Mouse (Mus musculus): Measurements from ENCODE around the gene Rnf222. TPM values are rescaled to one million over a fixed set of nuclear protein-coding genes. Genes with fewer than 3 reads are reported as not detected.

Gene Rnf222
- polyA plus RNA-seq, 1 experiment from 2014 or later = 0.11 TPM

DNA sequence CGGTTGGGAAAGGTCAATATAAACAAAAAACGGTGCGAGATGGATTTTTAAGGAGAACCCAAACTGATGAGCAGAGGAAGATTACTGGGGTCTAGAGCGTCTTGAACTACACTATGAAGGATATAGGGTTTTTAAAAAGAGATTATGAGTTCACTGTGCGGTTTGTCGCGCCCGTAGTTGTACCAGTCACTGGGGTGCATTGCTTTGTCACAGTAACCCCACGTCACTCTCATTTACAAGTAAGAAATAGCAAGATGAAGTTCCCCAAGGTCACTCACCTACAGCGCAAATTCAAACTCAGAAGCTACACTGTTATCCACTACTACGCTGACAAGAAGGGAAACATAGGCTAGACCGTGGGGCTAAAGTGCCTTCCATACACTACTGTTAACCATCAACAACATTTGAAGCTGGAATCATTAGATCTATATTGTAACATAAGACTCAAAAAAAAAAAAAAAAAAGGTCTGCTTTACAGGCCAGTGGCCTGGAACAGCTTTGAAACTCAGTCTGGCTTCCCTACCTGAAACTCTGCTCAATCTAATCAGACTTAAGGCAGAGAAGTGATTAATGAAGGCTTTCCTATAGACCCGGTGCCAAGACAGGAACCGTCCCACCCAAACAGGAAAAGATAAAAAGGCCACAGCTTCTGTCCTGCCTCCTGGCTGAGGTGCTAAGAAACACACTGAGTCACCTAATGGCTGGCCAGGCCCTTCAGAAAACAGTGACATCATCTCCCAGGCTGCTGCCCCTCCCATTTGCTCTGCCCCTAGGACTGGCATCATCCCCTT lies 34.5 kb upstream of the Rnf222 start:
- Histone ChIP-seq H3K27ac (ENCODE audit: low read depth) (peak overlapping the region; percentile 99), H3K36me3 (ENCODE audit: insufficient read depth) (no peaks in the 10 kb centered on the region), H3K4me1 (ENCODE audit: insufficient read depth) (peaks cover 9% of the 10 kb centered on the region), H3K4me3 (ENCODE audit: low read depth, low read length) (peak overlapping the region; percentile 98), H3K9ac (peak overlapping the region; percentile 96), H3K4me2 (peak overlapping the region; percentile 84), H3K9me3 (ENCODE audit: low read depth, low read length) (no peaks in the 10 kb centered on the region), H3K27me3 (ENCODE audit: insufficient read depth, low read length) (no peaks in the 10 kb centered on the region)
- peak; percentile 66 for DNase-seq
- 25% methylated on average over 14 of the region's 14 CpGs for WGBS
- no peak for ATAC-seq (ENCODE audit: insufficient read depth)
- no peak for TF ChIP-seq CTCF (IDR thresholded peaks at IDR 0.05; ENCODE audit: low read depth)

DNA sequence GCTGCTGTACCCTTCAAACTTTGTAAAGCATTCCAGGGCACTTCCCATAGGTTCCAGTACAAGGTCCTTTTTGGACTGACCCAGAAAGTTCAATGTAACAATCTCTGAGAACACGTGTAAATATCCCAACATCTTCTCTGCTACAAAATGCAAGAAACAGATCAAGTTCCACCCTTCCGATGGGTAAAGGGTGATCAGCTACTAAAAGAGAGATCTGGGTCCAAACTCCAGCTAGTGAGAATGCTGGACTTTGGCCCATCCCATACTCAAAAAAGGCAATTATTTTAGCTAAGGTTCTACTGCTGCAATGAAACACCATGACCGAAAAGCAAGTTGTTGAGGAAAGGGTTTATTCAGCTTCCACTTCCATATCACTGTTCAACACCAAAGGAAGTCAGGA lies 33.7 kb upstream of the Rnf222 start:
- no peak overlapping the region for H3K27ac ChIP-seq (ENCODE audit: low read depth)
- no peak for TF ChIP-seq CTCF (IDR thresholded peaks at IDR 0.05; ENCODE audit: low read depth)
- ATAC-seq (ENCODE audit: insufficient read depth) = no peak

DNA sequence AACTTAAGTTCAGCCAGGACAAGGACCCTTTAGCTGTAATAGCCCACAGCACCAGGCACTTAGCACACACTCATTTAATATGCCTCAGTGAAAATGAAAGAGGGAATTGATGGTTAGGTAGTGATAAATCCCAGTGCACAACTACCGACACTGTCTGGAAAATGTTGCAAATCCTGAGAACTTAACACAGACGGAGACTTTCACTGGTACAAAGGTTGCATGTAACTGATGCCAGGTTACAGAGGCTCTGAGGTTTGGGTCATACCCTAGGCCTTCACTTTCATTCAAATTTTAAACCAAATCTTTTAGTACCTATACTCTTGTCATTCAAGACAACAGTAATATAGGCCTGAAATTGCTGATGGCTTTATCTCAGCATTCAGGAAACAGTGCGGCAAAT lies 31.0 kb upstream of the Rnf222 start:
- TF ChIP-seq CTCF (IDR thresholded peaks at IDR 0.05; ENCODE audit: low read depth) = no peak
- WGBS = 87% methylated on average over 3 of the region's 3 CpGs
- H3K4me1 ChIP-seq (ENCODE audit: insufficient read depth) = peaks cover 4% of the 10 kb centered on the region; the same call in 1 of the 2 replicates

More for the DNA sequence above, 33.7 kb upstream of the Rnf222 start:
- no peak overlapping the region for H3K9ac ChIP-seq
- H3K4me2 ChIP-seq = no peak overlapping the region
- peaks cover 9% of the 10 kb centered on the region for H3K4me1 ChIP-seq (ENCODE audit: insufficient read depth)
- 82% methylated on average over 3 of the region's 3 CpGs for WGBS
- no peaks in the 10 kb centered on the region for H3K9me3 ChIP-seq (ENCODE audit: low read depth, low read length)
- no peaks in the 10 kb centered on the region for H3K36me3 ChIP-seq (ENCODE audit: insufficient read depth)
- H3K27me3 ChIP-seq (ENCODE audit: insufficient read depth, low read length) = no peaks in the 10 kb centered on the region
- DNase-seq = no peak
- no peak overlapping the region for H3K4me3 ChIP-seq (ENCODE audit: low read depth, low read length)

DNA sequence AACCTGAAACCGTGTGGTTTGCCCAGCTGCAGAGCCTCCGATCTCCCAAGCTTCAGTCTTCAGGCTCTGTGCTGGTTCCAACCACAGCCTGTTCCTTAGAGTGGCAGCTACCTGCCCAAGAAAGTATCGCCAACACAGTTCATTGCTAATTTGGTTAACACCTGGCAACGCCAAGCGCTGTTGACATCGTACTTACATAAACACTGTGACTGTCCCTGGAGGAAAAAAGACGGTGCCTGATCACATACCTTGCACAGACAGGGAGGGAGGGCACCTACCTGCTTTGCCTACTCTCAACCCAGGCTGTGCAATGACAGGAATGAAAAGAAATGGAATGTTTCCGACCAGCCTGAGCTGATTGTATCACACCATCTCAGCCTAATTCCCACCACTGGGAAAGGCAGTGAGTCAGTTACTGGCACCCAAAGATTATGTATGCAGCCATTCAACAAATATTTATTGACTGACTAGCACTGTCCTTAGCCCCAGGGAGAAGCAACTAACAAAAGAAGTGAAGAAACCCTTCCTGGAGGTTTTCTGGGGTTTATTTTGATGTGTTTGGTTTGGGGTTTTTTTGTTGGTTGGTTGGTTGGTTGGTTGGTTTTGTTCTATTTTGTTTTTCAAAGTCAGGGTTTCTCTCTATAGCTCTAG lies 28.3 kb upstream of the Rnf222 start:
- TF ChIP-seq CTCF (IDR thresholded peaks at IDR 0.05; ENCODE audit: low read depth) = no peak
- no peak for DNase-seq

More for the DNA sequence above, 31.0 kb upstream of the Rnf222 start:
- Histone ChIP-seq H3K9ac (no peak overlapping the region), H3K27ac (ENCODE audit: low read depth) (no peak overlapping the region), H3K4me3 (ENCODE audit: low read depth, low read length) (no peak overlapping the region), H3K4me2 (no peak overlapping the region), H3K36me3 (ENCODE audit: insufficient read depth) (no peaks in the 10 kb centered on the region), H3K27me3 (ENCODE audit: insufficient read depth, low read length) (no peaks in the 10 kb centered on the region), H3K9me3 (ENCODE audit: low read depth, low read length) (no peaks in the 10 kb centered on the region)
- ATAC-seq (ENCODE audit: insufficient read depth) (no peak), DNase-seq (no peak)

DNA sequence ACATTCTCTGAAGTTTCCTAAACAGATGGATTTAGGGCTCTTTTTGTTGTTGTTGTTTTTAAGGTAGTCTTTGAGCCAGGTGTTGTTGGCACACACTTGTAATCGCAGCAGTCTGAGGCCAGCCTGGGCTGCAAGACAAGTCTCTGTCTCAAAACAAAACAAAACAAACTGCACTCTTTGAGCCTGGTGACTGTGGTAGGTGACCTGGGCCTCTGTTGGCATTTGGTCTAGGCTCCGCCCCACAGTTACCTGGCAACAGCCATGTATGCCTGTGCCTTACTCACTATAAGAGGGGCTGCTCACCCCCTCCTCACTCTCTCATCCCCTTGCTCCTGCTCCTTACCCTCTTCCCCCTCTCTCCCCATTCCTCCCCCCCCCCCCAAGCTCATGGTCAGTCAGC lies 26.1 kb upstream of the Rnf222 start:
- no peak for ATAC-seq (ENCODE audit: insufficient read depth)
- H3K27ac ChIP-seq (ENCODE audit: low read depth) = no peak overlapping the region
- WGBS = 75% methylated on average over 2 of the region's 2 CpGs
- no peaks in the 10 kb centered on the region for H3K9me3 ChIP-seq (ENCODE audit: low read depth, low read length)
- H3K4me1 ChIP-seq (ENCODE audit: insufficient read depth) = 0 out of 2 replicates have a peak, but pooled peaks cover 3% of the 10 kb centered on the region
- H3K36me3 ChIP-seq (ENCODE audit: insufficient read depth) = no peaks in the 10 kb centered on the region
- no peaks in the 10 kb centered on the region for H3K27me3 ChIP-seq (ENCODE audit: insufficient read depth, low read length)
- H3K4me3 ChIP-seq (ENCODE audit: low read depth, low read length) = no peak overlapping the region
- H3K4me2 ChIP-seq = no peak overlapping the region
- DNase-seq = no peak
- no peak for TF ChIP-seq CTCF (IDR thresholded peaks at IDR 0.05; ENCODE audit: low read depth)
- no peak overlapping the region for H3K9ac ChIP-seq

More for the DNA sequence above, 28.3 kb upstream of the Rnf222 start:
- WGBS = 68% methylated on average over 8 of the region's 8 CpGs
- Histone ChIP-seq H3K36me3 (ENCODE audit: insufficient read depth) (no peaks in the 10 kb centered on the region), H3K9ac (no peak overlapping the region), H3K4me2 (no peak overlapping the region), H3K27me3 (ENCODE audit: insufficient read depth, low read length) (no peaks in the 10 kb centered on the region), H3K9me3 (ENCODE audit: low read depth, low read length) (no peaks in the 10 kb centered on the region), H3K27ac (ENCODE audit: low read depth) (no peak overlapping the region), H3K4me1 (ENCODE audit: insufficient read depth) (0 out of 2 replicates have a peak, but pooled peaks cover 3% of the 10 kb centered on the region), H3K4me3 (ENCODE audit: low read depth, low read length) (no peak overlapping the region)
- ATAC-seq (ENCODE audit: insufficient read depth) = no peak

DNA sequence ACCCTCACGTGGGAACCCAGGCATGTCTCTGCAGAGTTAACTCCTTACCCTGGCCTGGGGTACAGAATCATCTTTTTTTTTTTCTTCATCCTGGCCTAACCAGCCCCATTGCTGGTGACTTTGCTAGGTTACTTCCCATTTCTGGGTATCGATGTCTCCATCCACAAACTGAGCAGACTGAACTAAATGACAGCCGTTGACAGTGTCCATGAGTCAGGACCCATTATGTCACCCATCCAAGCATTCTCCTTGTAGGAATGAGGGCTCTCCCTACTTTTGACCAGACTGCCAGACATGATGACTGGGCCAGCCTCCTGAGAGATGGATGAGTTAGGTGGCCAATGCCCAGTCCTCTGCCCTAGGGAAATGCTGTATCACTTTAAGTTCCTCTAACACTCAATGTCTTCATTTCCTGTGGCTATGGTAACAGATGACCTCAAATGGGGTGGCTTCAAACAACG lies 24.7 kb upstream of the Rnf222 start:
- no peak for TF ChIP-seq CTCF (IDR thresholded peaks at IDR 0.05; ENCODE audit: low read depth)
- H3K27me3 ChIP-seq (ENCODE audit: insufficient read depth, low read length) = no peaks in the 10 kb centered on the region
- no peak overlapping the region for H3K27ac ChIP-seq (ENCODE audit: low read depth)
- 0 out of 2 replicates have a peak, but pooled peaks cover 6% of the 10 kb centered on the region for H3K4me1 ChIP-seq (ENCODE audit: insufficient read depth)
- no peaks in the 10 kb centered on the region for H3K9me3 ChIP-seq (ENCODE audit: low read depth, low read length)
- H3K4me3 ChIP-seq (ENCODE audit: low read depth, low read length) = no peak overlapping the region
- no peak for ATAC-seq (ENCODE audit: insufficient read depth)
- 65% methylated on average over 4 of the region's 4 CpGs for WGBS
- DNase-seq = no peak
- H3K36me3 ChIP-seq (ENCODE audit: insufficient read depth) = no peaks in the 10 kb centered on the region
- H3K4me2 ChIP-seq = no peak overlapping the region
- no peak overlapping the region for H3K9ac ChIP-seq

DNA sequence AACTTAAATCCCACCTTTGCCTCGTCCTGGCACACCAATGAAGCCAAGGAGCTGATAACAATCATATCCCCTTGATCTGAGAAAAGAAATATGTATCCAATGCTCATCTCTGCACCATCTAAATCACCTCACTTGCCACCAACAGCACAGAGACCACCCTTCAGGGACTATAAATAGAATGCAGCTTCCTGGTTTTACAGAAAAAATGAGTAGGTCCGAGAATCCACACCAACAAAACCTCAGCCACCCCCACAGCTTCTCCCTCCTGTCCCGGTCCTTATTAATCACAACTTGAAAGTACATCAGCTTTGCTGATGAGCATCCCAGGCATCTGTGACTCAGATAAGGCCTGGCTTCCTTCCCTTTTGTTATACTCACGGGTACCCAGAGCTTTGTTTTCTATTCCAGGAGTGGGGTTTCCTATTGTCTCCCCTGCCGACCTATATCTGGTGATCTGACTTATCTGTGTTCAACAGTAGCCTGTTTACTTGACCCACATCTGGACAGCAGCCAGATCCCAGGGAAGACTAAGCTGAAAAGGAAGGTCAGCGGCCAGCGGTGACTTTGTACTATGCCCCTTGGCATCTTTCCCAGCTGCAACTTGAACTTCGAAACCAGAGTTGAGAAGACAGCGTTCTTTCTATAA lies 23.7 kb upstream of the Rnf222 start:
- no peaks in the 10 kb centered on the region for H3K9me3 ChIP-seq (ENCODE audit: low read depth, low read length)
- no peak for TF ChIP-seq CTCF (IDR thresholded peaks at IDR 0.05; ENCODE audit: low read depth)
- no peaks in the 10 kb centered on the region for H3K27me3 ChIP-seq (ENCODE audit: insufficient read depth, low read length)
- DNase-seq (peak; percentile 94), ATAC-seq (ENCODE audit: insufficient read depth) (peak; percentile 86)
- H3K27ac ChIP-seq (ENCODE audit: low read depth) = no peak overlapping the region
- H3K36me3 ChIP-seq (ENCODE audit: insufficient read depth) = no peaks in the 10 kb centered on the region
- H3K4me1 ChIP-seq (ENCODE audit: insufficient read depth) = 0 out of 2 replicates have a peak, but pooled peaks cover 6% of the 10 kb centered on the region
- no peak overlapping the region for H3K4me3 ChIP-seq (ENCODE audit: low read depth, low read length)
- H3K9ac ChIP-seq = no peak overlapping the region
- no peak overlapping the region for H3K4me2 ChIP-seq
- WGBS = 20% methylated on average over 9 of the region's 9 CpGs
